Mouse (Mus musculus) retina, adult 2 months (tissue): Measurements from ENCODE around the gene Gm5142.

Experiments used
- DNase-seq: peaks from one replicate; pipeline ENCODE4 v3.0.0-alpha.2; 2012; ENCODE audit warnings: low read depth, low spot score

Gm5142 gene

DNA sequence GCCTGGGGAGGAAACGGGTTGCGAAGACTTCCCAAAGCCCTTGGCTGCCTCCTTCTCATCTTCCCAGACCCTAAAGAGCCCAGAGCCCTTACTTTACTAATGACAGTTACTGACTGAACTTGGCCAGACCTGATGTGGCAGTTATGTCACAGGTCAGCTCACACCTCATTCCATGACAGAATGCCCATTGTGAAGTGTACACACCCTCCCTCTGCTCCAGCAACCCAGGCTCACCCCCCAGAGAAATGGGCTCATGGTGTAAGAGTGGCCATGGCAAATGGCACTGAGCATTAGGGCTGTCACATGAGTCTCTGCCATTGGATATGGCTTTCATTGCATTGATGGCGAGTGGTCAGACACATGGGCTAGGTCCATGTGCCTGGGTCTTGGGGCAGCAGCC, at the start of gene Gm5142:
Gene Gm5142 (minus strand): TSS at position 101 of the 400 bp plus-strand sequence.
- DNase-seq = no peak

DNA sequence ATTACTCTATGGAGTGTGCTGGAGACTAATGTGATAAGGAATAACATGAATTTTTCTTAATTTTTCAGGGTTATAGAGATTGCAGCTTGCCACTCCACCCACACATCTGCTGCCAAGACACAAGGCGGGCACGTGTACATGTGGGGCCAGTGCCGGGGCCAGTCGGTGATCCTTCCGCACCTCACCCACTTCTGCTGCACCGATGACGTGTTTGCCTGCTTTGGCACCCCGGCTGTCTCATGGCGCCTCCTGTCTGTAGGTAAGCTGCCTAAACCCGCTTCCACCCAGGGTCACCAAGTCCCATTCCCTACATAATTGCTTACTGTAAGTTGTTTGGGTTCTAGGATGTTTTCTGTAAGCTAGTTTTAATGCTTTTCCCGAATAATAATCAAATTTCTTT, 47.7 kb upstream of the Gm5142 start:
- no peak for DNase-seq

GRCm38 (mm10) chr14:59219241-59219640, 40.7 kb upstream of the Gm5142 start:
- no peak for DNase-seq

DNA sequence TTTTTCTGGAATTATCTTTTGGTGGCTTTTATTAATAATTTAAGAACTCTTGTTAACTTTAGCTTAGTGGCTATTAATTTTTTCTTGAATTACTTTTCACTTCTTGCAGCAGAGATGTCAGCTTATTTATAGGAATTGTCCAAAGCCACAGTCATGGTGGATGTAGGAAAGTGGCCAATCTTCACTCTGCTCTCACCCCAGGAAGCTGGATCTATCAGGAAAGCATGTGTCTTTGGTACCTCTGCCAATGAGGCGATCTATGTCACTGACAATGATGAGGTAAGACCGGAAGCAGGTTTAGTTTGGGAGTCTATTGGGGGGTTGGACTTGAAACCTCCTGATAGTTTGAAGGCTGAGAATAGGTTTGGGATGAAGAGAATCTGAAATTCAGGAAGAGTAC, 31.3 kb upstream of the Gm5142 start:
- DNase-seq = no peak

DNA sequence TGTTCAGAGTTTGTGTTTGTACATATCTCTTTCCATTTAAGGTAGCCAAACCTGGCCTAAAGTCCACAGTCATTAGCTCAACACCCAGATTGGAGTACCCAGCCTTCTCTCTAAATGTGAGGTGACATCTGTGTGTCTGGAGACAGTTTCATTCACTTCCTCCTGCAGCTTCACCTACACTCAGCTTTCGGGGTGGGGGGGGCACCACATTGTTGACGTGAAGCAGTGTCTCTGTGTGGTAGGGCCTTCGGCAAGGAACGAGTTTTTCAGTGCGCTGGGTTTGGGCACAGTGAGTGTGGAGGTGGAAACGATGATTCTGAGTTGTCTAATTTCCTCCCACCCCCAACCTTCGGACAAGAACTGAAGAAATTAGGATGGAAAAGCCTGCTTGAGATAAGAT, 30.5 kb upstream of the Gm5142 start:
- no peak for DNase-seq

- DNase-seq = no peak
Measured at GRCm38 (mm10) chr14:59205976-59206583, 27.5 kb upstream of the Gm5142 start.

GRCm38 (mm10) chr14:59205461-59205860, 26.9 kb upstream of the Gm5142 start:
- DNase-seq = no peak

DNA sequence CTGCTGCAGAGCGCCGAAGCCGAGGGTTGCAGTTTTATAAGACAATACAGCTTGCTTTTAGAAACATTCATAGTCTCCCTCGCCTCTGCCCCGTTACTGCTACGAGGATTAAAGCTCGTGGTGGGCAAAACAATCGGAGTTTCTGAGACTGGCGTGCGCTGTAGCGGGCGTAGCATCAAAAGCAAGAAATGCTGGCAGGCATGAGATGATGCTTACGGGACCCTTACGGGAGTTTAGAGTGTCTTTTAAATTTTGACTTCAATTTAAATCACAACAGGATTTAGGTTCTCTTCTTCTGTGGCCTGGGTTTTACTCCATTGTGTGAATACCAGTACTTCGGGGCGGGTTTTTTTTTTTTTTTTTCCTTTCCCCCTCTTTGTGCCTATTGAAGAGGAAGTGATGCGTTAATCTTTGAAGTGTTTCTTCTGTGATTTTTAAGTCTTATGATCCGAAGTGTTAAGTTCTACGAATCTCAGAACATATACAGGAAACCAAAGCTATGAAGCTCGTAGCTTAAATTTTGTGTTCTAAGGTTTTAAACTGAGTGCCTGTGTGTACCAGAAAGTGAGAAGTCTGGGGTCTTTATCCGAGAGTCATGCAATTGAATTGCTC, 23.2 kb upstream of the Gm5142 start:
- DNase-seq = no peak

DNA sequence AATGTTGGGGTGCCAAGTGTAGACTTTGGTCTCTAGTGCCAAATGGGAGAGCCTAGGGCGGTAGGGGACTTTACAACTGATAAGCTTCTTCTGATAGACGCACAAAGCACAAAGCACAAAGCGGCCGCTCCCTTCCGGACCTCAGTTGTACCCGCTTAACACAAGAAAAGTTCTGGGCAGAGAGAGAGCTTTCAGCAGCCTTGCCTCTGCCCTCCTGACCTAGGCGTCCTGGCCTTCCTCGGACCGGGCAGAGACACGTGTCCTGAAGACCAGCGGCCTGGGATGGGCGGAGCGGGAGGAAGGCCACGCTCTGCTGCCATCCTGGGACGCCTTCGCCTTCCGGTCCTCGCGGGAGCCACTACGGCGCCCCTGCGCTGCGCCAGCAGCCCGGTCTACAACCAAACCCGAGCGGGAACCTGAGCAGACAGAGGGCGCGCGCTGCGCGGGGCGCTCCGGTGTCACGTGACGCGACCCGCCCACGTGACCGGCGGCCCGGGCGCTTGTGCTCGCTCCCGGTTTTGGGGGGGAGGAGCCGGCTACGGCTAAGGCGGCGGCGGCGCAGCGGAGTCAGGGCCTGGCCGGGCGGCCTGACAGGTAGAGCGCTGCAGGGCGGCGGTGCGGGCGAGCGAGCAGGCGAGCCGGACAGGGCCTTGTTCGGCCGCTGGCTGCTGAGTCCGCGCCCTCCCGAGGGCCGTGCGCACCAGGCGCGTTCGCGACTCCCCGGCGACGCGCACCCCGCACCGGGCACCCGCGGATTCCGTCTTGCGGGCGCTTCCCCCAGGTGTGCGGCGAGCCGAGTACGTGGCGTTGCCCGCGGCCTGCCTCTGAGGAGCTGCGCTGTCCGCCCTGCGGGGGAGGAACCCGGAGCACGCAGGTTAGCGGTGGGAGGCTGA, 22.4 kb upstream of the Gm5142 start, which contains the start of gene Rcbtb1:
Gene Rcbtb1 (plus strand): TSS at position 499 of the 893 bp plus-strand sequence.
- peak; percentile 84 for DNase-seq

GRCm38 (mm10) chr14:59186121-59186520, 7.6 kb upstream of the Gm5142 start:
- DNase-seq = no peak

GRCm38 (mm10) chr14:59185514-59185913, 7.0 kb upstream of the Gm5142 start:
- no peak for DNase-seq

DNA sequence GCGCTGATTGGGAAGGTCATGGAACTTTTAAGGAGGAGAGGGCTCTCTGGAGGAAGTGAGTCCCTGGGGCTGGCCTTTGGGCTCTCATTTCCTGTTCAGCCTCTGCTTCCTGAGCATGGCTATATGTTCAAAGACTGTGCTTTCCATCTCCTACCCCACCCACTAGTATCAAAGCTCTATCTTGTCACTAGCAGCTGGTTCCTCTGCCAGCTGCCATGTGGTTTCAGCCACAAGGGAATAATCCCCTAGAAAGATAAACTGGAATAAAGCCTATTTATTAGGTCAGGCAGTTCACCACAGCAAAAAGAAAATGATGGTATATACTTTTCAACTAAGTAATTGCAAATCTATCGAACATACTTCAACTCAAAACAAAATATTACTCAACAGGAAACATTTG, 4.2 kb upstream of the Gm5142 start:
- no peak for DNase-seq

- no peak for DNase-seq
Measured at GRCm38 (mm10) chr14:59157016-59157698, 21.4 kb downstream of the Gm5142 start.

DNA sequence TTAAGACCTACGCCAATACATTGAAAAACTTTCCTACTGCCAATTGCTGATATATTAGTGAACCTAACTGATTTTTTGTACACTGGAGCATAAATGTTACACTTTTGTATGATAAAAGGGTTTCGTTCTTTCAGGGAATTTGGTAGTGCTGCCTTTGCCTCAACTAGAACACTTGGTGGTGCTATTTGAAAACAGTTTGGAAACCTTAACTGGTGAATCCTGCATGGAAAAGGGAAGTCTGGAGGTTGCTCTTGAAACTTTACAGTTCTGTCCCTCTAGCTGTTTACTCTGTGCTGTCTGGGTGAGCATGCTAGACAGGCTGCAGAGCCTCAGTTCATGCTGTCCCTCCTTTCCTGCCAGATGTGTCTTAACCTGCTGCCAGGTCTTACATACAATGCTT, 23.0 kb downstream of the Gm5142 start:
- peak; percentile 1 for DNase-seq

- no peak for DNase-seq
Measured at GRCm38 (mm10) chr14:59142793-59143192, 35.8 kb downstream of the Gm5142 start, which contains the start of gene 1700129C05Rik. Gene 1700129C05Rik (minus strand): TSS chr14:59142893.

GRCm38 (mm10) chr14:59114281-59114680, 64.3 kb downstream of the Gm5142 start:
- DNase-seq = peak; percentile 4
